Mouse (Mus musculus): Measurements from ENCODE around the gene Olfr444. TPM values are rescaled to one million over a fixed set of nuclear protein-coding genes. Genes with fewer than 3 reads are reported as not detected.

The Olfr444 gene
- polyA plus RNA-seq (2015; fragmentation: Nextera tagmentation; extraction: Ambion mirVana), result not detected in 2 replicates

DNA sequence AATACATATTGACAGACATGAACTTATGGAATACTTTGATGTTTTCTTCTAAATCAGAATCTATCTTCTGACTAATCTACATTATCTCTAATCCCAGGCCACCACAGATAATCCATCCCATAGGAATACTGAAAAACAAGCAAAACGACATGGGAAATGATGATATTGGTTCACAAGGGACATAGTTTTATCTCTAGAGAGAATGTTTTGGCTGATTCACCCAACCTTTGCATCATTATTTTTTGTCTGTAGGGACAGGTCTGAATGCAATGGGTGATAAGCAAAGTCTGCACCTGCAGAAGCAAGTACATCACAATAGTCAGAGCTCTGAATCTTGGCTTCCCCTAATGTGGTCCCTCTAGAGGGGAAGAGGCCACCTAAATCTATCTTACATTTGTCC lies at the start of gene Olfr444:
Gene Olfr444, plus strand, starts transcription at position 301 of the 400 bp plus-strand sequence.
- Histone ChIP-seq H3K9me3 (replicated peaks) (no peaks in the 10 kb centered on the region; the same call in 1 of the 2 replicates), H3K4me3 (replicated peaks) (no peak within 1 kb of the TSS), H3K36me3 (replicated peaks) (no peaks in the 10 kb centered on the region), H3K4me1 (replicated peaks) (no peaks in the 10 kb centered on the region), H3K9ac (no peak within 1 kb of the TSS), H3K27ac (replicated peaks) (no peak within 1 kb of the TSS), H3K27me3 (no peaks in the 10 kb centered on the region), H3K4me2 (no peak within 1 kb of the TSS)
- ATAC-seq (ENCODE audit: insufficient read depth), result no peak
- WGBS (ENCODE audit: insufficient replicate concordance), result 45% methylated on average over 1 of the region's 1 CpGs

DNA sequence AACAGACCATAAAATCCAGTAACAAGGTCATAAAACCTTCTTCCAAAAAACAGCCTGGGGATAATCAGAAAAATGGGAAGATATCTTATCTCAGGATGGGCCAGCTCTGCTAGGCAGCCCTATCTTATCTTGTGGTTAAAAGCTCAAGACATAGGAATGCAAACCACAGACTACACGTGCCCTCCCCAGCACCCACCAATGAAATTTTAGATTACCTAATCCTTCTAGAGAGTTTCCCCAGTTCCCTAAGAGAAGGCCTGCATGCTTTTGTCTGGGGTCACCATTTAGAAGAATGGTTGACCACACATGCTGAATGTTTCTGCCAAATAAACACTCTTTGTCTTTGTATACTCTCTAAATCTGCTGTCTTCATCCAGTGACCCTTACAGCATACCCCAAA lies 48.5 kb upstream of the Olfr444 start:
- Histone ChIP-seq H3K9me3 (replicated peaks) (no peaks in the 10 kb centered on the region), H3K36me3 (replicated peaks) (no peaks in the 10 kb centered on the region), H3K4me2 (no peak overlapping the region), H3K27me3 (no peaks in the 10 kb centered on the region), H3K4me1 (replicated peaks) (no peaks in the 10 kb centered on the region), H3K4me3 (replicated peaks) (no peak overlapping the region), H3K27ac (replicated peaks) (no peak overlapping the region), H3K9ac (no peak overlapping the region)
- WGBS (ENCODE audit: insufficient replicate concordance), result 4% methylated on average over 1 of the region's 1 CpGs
- no peak for ATAC-seq (ENCODE audit: insufficient read depth)

DNA sequence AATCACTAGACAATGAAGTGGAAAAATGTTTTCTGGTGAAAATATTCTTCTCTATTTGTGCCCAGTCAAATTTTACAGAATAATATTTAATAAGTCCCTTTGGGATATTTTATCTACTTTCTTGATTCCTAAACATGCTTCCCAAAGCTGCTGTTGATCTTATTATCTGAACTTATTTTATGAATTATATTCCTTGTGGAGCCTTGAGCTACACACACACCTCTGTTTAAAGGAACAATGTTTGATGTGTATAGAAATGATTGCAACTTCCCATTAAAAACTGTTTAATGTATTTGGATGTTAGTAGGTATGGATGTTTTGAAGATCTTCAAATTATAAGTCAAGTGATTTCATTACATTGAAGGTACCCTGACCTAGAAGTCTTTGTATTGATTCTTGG lies 40.3 kb upstream of the Olfr444 start, which contains the start of gene Olfr447:
Gene Olfr447, plus strand, starts transcription at position 301 of the 400 bp plus-strand sequence.
- H3K36me3 ChIP-seq (replicated peaks), result no peaks in the 10 kb centered on the region
- H3K9ac ChIP-seq, result no peak within 1 kb of the TSS
- no peak within 1 kb of the TSS for H3K4me3 ChIP-seq (replicated peaks)
- no peak within 1 kb of the TSS for H3K27ac ChIP-seq (replicated peaks)
- no peaks in the 10 kb centered on the region for H3K9me3 ChIP-seq (replicated peaks)
- ATAC-seq (ENCODE audit: insufficient read depth), result no peak
- no peaks in the 10 kb centered on the region for H3K27me3 ChIP-seq
- no peak within 1 kb of the TSS for H3K4me2 ChIP-seq
- no peaks in the 10 kb centered on the region for H3K4me1 ChIP-seq (replicated peaks)

DNA sequence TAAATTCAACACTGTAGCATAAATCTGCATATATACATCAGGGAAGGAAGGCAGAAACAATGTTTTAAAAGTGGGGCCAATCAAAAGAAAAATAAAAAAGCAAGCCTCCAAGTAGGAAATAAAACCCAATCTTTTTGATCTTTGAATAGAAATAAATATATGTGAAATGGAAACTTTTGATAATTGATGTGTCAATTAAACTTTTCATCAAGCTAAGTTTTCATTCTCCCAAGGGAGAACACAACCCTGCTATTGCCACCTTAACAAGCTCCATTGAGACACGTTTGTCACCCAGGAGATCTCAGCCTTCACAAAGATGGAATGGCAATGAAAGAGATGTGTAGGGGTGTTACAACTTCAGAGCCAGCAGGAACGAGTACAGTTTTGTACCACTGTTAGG lies 27.8 kb upstream of the Olfr444 start, which contains the start of gene Olfr446:
Gene Olfr446, plus strand, starts transcription at position 301 of the 400 bp plus-strand sequence.
- Histone ChIP-seq H3K27ac (replicated peaks) (no peak within 1 kb of the TSS), H3K4me2 (no peak within 1 kb of the TSS), H3K36me3 (replicated peaks) (no peaks in the 10 kb centered on the region), H3K4me1 (replicated peaks) (no peaks in the 10 kb centered on the region), H3K9ac (no peak within 1 kb of the TSS), H3K9me3 (replicated peaks) (no peaks in the 10 kb centered on the region), H3K4me3 (replicated peaks) (no peak within 1 kb of the TSS), H3K27me3 (no peaks in the 10 kb centered on the region)
- ATAC-seq (ENCODE audit: insufficient read depth), result no peak
- WGBS (ENCODE audit: insufficient replicate concordance), result 34% methylated on average over 2 of the region's 2 CpGs

DNA sequence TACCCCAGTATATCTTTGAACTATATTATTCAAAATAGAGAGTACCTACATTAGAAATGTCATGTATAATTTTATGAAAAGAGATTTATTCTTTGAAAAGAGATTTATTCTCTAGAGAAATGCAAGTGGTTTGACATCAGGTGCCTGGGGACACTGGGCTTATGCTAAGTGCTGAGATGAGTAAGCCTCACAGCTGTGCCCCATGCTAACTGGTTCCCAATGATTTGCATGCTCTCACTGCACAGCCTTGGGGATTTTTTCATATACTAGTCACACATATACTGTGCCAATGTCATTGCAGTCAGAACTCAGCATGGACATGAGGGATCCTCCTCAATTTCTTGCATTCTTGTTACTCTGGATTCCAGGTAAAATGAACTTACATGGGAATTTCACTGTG lies 31.5 kb downstream of the Olfr444 start:
- H3K27me3 ChIP-seq, result no peaks in the 10 kb centered on the region
- H3K4me3 ChIP-seq (replicated peaks), result no peak overlapping the region
- H3K4me2 ChIP-seq, result no peak overlapping the region
- no peak for ATAC-seq (ENCODE audit: insufficient read depth)
- H3K9me3 ChIP-seq (replicated peaks), result 0 out of 2 replicates have a peak, but pooled peaks cover 3% of the 10 kb centered on the region
- no peaks in the 10 kb centered on the region for H3K36me3 ChIP-seq (replicated peaks)
- H3K27ac ChIP-seq (replicated peaks), result no peak overlapping the region
- H3K4me1 ChIP-seq (replicated peaks), result no peaks in the 10 kb centered on the region
- H3K9ac ChIP-seq, result no peak overlapping the region

Other genes with a start within 250 kb of the Olfr444 start
- 4.7 TPM in 2 replicates for gene Tcaf1, start 239.0 kb upstream of the Olfr444 start, polyA plus RNA-seq (2015; fragmentation: Nextera tagmentation; extraction: Ambion mirVana)
- gene Olfr453, start 209.7 kb upstream of the Olfr444 start, polyA plus RNA-seq (2015; fragmentation: Nextera tagmentation; extraction: Ambion mirVana), result not detected in 2 replicates
- not detected in 2 replicates for gene Olfr38, start 192.7 kb upstream of the Olfr444 start, polyA plus RNA-seq (2015; fragmentation: Nextera tagmentation; extraction: Ambion mirVana)
- not detected in 2 replicates for gene Olfr452, start 164.0 kb upstream of the Olfr444 start, polyA plus RNA-seq (2015; fragmentation: Nextera tagmentation; extraction: Ambion mirVana)
- gene Olfr450, start 137.1 kb upstream of the Olfr444 start, polyA plus RNA-seq (2015; fragmentation: Nextera tagmentation; extraction: Ambion mirVana), result not detected in 2 replicates
- gene Olfr449, start 114.7 kb upstream of the Olfr444 start, polyA plus RNA-seq (2015; fragmentation: Nextera tagmentation; extraction: Ambion mirVana), result not detected in 2 replicates
- not detected in 2 replicates for gene Olfr448, start 58.6 kb upstream of the Olfr444 start, polyA plus RNA-seq (2015; fragmentation: Nextera tagmentation; extraction: Ambion mirVana)
- gene Olfr447, start 40.2 kb upstream of the Olfr444 start, polyA plus RNA-seq (2015; fragmentation: Nextera tagmentation; extraction: Ambion mirVana), result not detected in 2 replicates
- gene Olfr446, start 27.7 kb upstream of the Olfr444 start, polyA plus RNA-seq (2015; fragmentation: Nextera tagmentation; extraction: Ambion mirVana), result not detected in 2 replicates
- not detected in 2 replicates for gene Olfr441, start 157.3 kb downstream of the Olfr444 start, polyA plus RNA-seq (2015; fragmentation: Nextera tagmentation; extraction: Ambion mirVana)
- gene Olfr237-ps1, start 197.5 kb downstream of the Olfr444 start, polyA plus RNA-seq (2015; fragmentation: Nextera tagmentation; extraction: Ambion mirVana), result not detected in 2 replicates
- not detected in 2 replicates for gene Olfr437, start 214.2 kb downstream of the Olfr444 start, polyA plus RNA-seq (2015; fragmentation: Nextera tagmentation; extraction: Ambion mirVana)
- not detected in 2 replicates for gene Olfr13, start 223.1 kb downstream of the Olfr444 start, polyA plus RNA-seq (2015; fragmentation: Nextera tagmentation; extraction: Ambion mirVana)
- gene Olfr435, start 248.1 kb downstream of the Olfr444 start, polyA plus RNA-seq (2015; fragmentation: Nextera tagmentation; extraction: Ambion mirVana), result not detected in 2 replicates

Data from liver, embryonic 15.5 days (tissue).